Mouse (Mus musculus) midbrain, embryonic 16.5 days (tissue): ENCODE measurements around the gene Gjc2. TPM values are rescaled to one million over a fixed set of nuclear protein-coding genes. Genes with fewer than 3 reads are reported as not detected.

ENCODE experiments used
- ATAC-seq: fragments of 200-750 bp; cut with Nextera tagmentation; 2 replicates; pipeline ENCODE4 v1.8.0; 2017; ENCODE audit warnings: moderate TSS enrichment
- H3K27ac ChIP-seq: fragments of 300-500 bp; sonication (generic); 2 replicates; pipeline ENCODE4 v1.5.1; 2014; ENCODE audit warnings: mild to moderate bottlenecking, low read length, mixed read lengths
- H3K27me3 ChIP-seq: fragments of 300-500 bp; sonication (generic); 2 replicates; pipeline ENCODE4 v1.6.1; 2014; ENCODE audit warnings: low read depth, low read length, mixed read lengths; ENCODE audit not compliant: control insufficient read depth, insufficient read depth
- H3K36me3 ChIP-seq: fragments of 300-500 bp; sonication (generic); 2 replicates; pipeline ENCODE4 v1.6.1; 2014; ENCODE audit warnings: mild to moderate bottlenecking, low read length, moderate library complexity, mixed read lengths; ENCODE audit not compliant: control insufficient read depth, insufficient read depth
- H3K4me1 ChIP-seq: fragments of 300-500 bp; sonication (generic); 2 replicates; pipeline ENCODE4 v1.6.1; 2014; ENCODE audit warnings: mild to moderate bottlenecking, low read length, mixed read lengths; ENCODE audit not compliant: control insufficient read depth, insufficient read depth
- H3K4me2 ChIP-seq: fragments of 300-500 bp; sonication (generic); 2 replicates; pipeline ENCODE4 v1.6.1; 2014; ENCODE audit warnings: mild to moderate bottlenecking, low read length, mixed read lengths
- H3K4me3 ChIP-seq: fragments of 300-500 bp; sonication (generic); 2 replicates; pipeline ENCODE4 v1.5.1; 2014; ENCODE audit warnings: low read depth, mild to moderate bottlenecking, low read length, moderate library complexity, mixed read lengths
- H3K9ac ChIP-seq: fragments of 300-500 bp; sonication (generic); 2 replicates; pipeline ENCODE4 v1.6.1; 2014; ENCODE audit warnings: low read depth, low read length, mixed read lengths
- H3K9me3 ChIP-seq: fragments of 300-500 bp; sonication (generic); replicated peaks from 2 replicates; pipeline ENCODE4 v1.6.1; 2014; ENCODE audit warnings: mild to moderate bottlenecking, low read length, mixed read lengths; ENCODE audit not compliant: control insufficient read depth, poor library complexity, severe bottlenecking
- WGBS: fragments of 180-500 bp; shearing (Covaris S2); extraction: QIAGEN DNeasy Blood & Tissue Kit; methylation state at CpG from one replicate; pipeline ENCODE4 v1.1.7; 2014; 5-methylcytosine and 5-hydroxymethylcytosine counted together
- polyA plus RNA-seq: library from polyadenylated mRNA; unstranded; fragments of >200 nt; fragmentation: Nextera tagmentation; extraction: Ambion mirVana; gene quantifications from 2 replicates; pipeline ENCODE4 v1.2.1, GENCODE M21; 2015

Gene Gjc2
- polyA plus RNA-seq, 1 experiment from 2014 or later: 0.30 TPM

DNA sequence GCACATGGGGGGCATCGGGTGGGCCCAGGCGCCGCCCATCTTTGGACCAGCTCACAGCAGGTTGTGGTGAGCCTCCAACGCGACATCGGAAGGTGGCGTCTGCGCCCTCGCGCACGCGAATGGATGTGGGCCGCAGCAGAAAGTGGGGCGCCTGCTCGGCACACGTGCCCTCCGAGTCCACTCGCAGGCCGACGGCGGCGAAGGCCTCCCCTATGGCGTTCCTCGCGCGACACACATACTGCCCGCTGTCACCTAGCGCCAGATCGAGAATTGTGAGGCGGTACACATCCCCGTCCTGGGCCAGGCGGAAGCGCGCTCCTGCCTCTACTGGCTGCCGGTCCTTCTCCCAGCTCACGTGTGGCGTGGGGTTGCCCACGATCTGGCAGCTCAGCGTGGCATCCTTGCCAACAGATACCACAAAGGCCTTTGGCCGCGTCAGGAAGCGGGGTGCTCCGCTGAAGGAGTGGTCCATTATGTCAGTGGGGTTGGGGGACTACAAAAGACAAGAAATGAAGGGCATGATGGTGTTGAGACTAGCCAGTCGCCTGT, 47.0 kb downstream of the Gjc2 start, which contains the start of gene Obscn:
Obscn (minus strand) TSS at position 499 of the 549 bp plus-strand sequence.
- no peaks in the 10 kb centered on the region for H3K9me3 ChIP-seq
- no peaks in the 10 kb centered on the region for H3K4me1 ChIP-seq
- 16% methylated on average over 44 of the region's 44 CpGs for WGBS
- peak within 1 kb of the TSS; percentile 59 for H3K4me2 ChIP-seq
- H3K27me3 ChIP-seq: peaks cover 54% of the 10 kb centered on the region
- peak within 1 kb of the TSS; percentile 33 for H3K9ac ChIP-seq
- ATAC-seq: no peak
- no peak within 1 kb of the TSS for H3K27ac ChIP-seq
- no peaks in the 10 kb centered on the region for H3K36me3 ChIP-seq
- peak within 1 kb of the TSS; percentile 31 for H3K4me3 ChIP-seq

DNA sequence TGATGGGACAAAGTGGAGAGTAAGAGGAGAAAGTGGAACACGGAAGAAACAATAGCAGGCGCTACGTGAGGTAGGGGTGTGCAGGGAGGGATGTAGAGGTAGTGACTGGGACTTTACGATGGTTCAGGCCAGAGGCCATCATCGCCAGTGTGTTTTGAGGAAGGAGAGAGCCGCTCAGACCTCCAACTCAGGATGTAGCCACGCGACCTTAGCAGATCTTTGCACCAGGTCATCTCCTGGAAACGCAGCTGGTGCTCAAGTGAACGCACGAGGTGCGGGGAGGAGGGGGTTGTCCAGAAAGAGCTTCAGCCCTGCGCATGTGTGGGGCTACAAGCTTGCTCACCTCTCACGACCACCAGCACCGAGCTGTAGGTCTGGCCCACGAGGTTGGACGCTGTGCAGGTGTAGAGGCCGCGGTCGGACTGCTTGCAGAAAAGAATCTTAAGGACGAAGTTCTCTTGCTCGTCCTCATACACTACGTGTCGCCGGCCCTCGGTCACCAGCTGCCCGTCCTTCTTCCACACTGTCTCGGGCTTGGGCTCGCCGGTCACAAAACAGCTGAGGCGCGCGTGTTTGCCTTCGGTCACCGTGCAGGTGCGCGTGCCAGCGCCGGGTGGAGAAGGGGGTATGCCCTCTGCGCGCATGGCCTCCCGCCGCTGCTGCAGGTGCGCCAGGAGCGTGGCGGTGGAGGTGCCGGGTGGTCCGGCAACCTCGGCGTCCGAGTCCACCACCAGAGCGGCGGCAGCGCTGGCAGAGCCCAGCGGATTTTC, 47.8 kb downstream of the Gjc2 start:
- no peak overlapping the region for H3K27ac ChIP-seq
- peak overlapping the region; percentile 33 for H3K9ac ChIP-seq
- H3K9me3 ChIP-seq: no peaks in the 10 kb centered on the region
- 2% methylated on average over 55 of the region's 55 CpGs for WGBS
- no peaks in the 10 kb centered on the region for H3K4me1 ChIP-seq
- no peak for ATAC-seq
- H3K27me3 ChIP-seq: peaks cover 54% of the 10 kb centered on the region
- H3K36me3 ChIP-seq: no peaks in the 10 kb centered on the region
- H3K4me2 ChIP-seq: peak overlapping the region; percentile 59
- peak overlapping the region; percentile 31 for H3K4me3 ChIP-seq

DNA sequence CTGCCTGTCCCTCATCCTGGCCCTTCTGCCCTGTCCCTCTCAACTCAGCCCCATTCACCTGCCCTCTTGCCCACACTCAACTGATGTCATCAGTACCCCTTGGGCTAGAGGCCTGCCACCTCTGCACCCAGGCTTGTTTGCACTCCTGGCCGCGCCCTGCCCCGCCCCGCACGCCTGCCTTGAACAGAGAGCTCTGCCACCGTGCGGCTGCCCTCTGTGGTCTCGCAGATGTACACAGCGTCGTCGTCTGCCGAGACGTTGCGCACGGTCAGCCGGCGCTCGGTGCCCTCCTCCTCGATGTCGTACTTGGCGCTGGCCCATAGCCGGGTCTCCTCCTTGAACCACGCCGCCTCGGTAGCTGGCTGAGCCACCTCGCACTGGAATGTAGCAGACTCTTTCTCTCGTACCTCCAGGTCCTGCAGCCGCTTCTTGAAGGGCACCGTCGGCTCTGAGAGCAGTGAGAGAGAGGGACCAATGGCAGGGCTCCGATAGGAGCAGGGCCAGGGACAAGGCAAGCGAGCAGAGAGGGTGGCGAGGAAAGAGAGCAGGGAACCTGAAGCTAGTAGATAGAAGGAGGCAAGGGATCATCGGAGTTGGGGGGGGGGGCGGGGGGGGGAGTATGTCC, 48.5 kb downstream of the Gjc2 start:
- peak overlapping the region; percentile 18 for H3K4me3 ChIP-seq
- H3K4me2 ChIP-seq: peak overlapping the region; percentile 31
- no peaks in the 10 kb centered on the region for H3K36me3 ChIP-seq
- H3K27me3 ChIP-seq: peaks cover 54% of the 10 kb centered on the region
- 3% methylated on average over 34 of the region's 35 CpGs for WGBS
- no peak overlapping the region for H3K27ac ChIP-seq
- no peaks in the 10 kb centered on the region for H3K4me1 ChIP-seq
- ATAC-seq: 0 out of 2 replicates have a peak, but pooled peaks have one; percentile 14
- H3K9me3 ChIP-seq: no peaks in the 10 kb centered on the region
- no peak overlapping the region for H3K9ac ChIP-seq

DNA sequence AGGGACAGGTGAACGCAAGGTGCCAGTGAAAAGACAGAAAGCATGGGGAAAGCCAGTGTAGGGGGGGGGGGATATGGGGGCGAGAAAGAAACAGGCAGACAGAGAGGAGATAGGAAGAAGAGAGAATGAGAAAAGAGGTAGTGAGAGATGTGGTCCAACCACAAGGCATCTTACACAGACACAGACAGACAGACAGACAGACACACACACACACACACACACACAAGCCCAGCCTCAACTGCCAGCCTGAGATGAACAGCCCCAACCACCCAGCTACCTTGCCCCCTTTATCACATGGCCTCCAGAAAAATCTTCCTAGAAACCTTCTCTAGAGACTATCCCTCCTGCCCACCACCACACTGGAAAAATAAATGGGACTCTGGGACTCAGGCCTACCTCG, 50.9 kb downstream of the Gjc2 start:
- Histone ChIP-seq H3K4me3 (no peak overlapping the region), H3K36me3 (no peaks in the 10 kb centered on the region), H3K9me3 (no peaks in the 10 kb centered on the region), H3K4me2 (no peak overlapping the region), H3K27me3 (peaks cover 47% of the 10 kb centered on the region), H3K9ac (no peak overlapping the region), H3K27ac (no peak overlapping the region), H3K4me1 (no peaks in the 10 kb centered on the region)
- ATAC-seq: no peak
- 55% methylated on average over 3 of the region's 3 CpGs for WGBS

DNA sequence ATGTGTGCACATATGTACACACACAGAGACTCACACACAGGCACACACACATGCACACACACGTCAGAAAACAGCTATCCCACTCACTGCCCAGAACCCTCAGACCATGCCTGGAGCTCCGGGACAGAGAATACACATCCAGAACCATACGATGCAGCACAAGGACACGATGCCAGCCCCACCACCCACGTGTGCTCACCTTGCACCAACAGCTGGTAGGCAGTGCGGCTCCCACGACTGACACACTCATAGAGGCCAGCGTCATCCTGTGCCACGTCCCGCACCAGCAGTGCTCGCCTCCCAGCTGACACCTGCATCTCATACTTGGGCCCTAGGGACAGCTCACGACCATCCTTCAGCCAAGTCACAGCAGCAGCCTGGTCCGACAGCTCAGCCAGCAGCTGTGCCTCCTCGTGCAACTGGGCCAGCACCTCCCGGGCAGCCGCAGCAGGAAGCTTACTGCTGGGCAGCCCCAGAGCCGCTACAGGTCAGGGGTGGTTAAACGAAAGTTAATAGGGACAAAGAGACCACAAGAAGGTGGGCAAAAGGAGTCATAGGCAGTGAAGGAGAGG, 51.6 kb downstream of the Gjc2 start:
- H3K27ac ChIP-seq: no peak overlapping the region
- no peaks in the 10 kb centered on the region for H3K9me3 ChIP-seq
- no peak overlapping the region for H3K4me2 ChIP-seq
- no peak overlapping the region for H3K4me3 ChIP-seq
- WGBS: 69% methylated on average over 18 of the region's 18 CpGs
- ATAC-seq: no peak
- H3K4me1 ChIP-seq: no peaks in the 10 kb centered on the region
- no peak overlapping the region for H3K9ac ChIP-seq
- no peaks in the 10 kb centered on the region for H3K36me3 ChIP-seq
- H3K27me3 ChIP-seq: peaks cover 40% of the 10 kb centered on the region

DNA sequence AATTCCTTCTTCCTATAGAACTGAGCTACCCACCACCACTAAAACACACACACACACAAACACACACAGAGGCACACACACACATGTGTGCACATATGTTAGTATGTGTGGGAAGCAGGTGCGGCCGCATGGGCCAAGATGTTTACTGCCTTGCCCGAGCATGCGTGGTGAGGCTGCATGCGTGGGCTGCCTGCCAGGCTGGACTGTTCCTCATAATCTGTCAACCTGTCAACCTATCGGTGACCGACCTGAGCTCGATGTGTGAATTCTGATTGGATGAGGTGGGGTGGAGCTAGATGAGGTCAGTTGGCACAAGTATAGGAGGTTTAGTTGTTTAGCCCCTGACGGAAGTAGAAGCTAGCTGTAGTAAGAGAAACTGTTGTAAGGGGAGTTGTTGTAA, 52.2 kb downstream of the Gjc2 start:
- no peaks in the 10 kb centered on the region for H3K36me3 ChIP-seq
- H3K27ac ChIP-seq: no peak overlapping the region
- H3K4me2 ChIP-seq: no peak overlapping the region
- no peak for ATAC-seq
- no peak overlapping the region for H3K4me3 ChIP-seq
- peaks cover 34% of the 10 kb centered on the region for H3K27me3 ChIP-seq
- H3K4me1 ChIP-seq: no peaks in the 10 kb centered on the region
- H3K9me3 ChIP-seq: no peaks in the 10 kb centered on the region; the same call in 1 of the 2 replicates
- 91% methylated on average over 9 of the region's 9 CpGs for WGBS
- no peak overlapping the region for H3K9ac ChIP-seq

Other genes starting within 250 kb of the Gjc2 start
- gene Rnf187, start 244.3 kb downstream of the Gjc2 start, polyA plus RNA-seq: 550 and 556 TPM in 2 replicates
- gene Hist3h2ba, start 234.3 kb downstream of the Gjc2 start, polyA plus RNA-seq: 345 and 399 TPM in 2 replicates
- gene Hist3h2a, start 228.5 kb downstream of the Gjc2 start, polyA plus RNA-seq: 107 and 115 TPM in 2 replicates
- 1.3 and 2.1 TPM in 2 replicates for gene Trim17, start 228.5 kb downstream of the Gjc2 start, polyA plus RNA-seq
- gene Trim11, start 205.1 kb downstream of the Gjc2 start, polyA plus RNA-seq: 19.5 and 22.3 TPM in 2 replicates
- 0.29 and 0.36 TPM in 2 replicates for gene Obscn, start 46.8 kb downstream of the Gjc2 start, polyA plus RNA-seq
- 7.3 and 7.6 TPM in 2 replicates for gene Iba57, start 19.5 kb downstream of the Gjc2 start, polyA plus RNA-seq
- 242 and 261 TPM in 2 replicates for gene Guk1, start 9.0 kb upstream of the Gjc2 start, polyA plus RNA-seq
- gene Mrpl55, start 19.3 kb upstream of the Gjc2 start, polyA plus RNA-seq: 80.3 and 91.1 TPM in 2 replicates
- 25.0 and 25.2 TPM in 2 replicates for gene 2310033P09Rik, start 25.1 kb upstream of the Gjc2 start, polyA plus RNA-seq
- gene Arf1, start 45.1 kb upstream of the Gjc2 start, polyA plus RNA-seq: 644 and 651 TPM in 2 replicates
- 0.21 and 0.26 TPM in 2 replicates for gene Wnt3a, start 107.5 kb upstream of the Gjc2 start, polyA plus RNA-seq
- 3.0 and 3.6 TPM in 2 replicates for gene Wnt9a, start 123.7 kb upstream of the Gjc2 start, polyA plus RNA-seq
- not detected in 2 replicates for gene Prss38, start 192.4 kb upstream of the Gjc2 start, polyA plus RNA-seq